In the genomic region with DNA sequence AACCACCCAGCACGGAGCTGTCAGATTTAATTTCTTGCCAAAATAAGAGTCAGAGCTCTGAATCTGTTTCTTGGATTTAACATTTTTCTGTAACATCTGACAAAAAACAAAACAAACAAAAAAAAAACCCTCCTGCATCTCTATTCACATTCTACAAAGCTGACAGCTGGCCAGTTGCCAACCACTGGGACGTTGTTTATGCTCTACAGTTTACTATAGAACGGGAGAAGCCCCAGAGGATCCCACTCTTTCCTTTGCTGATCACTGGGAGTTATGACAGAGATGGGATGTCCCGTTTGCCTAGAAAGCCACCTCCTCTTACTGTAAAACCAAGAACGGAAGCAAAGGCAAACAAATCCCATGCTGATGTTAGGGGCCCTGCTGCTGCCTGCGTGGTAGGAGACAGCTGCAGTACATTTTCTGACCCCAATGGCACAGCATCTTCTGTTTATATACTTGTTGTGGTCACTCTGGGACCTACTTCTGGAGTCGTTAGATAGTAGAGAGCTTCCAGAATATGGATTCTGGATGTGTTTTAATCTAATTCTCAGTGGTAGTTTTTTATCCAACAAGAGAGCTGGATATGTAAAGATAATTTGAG, we compare ENCODE assay signal across 14 mouse cellular contexts.
A peak's percentile ranks its signal among the peaks of the same experiment; 100 is the strongest.
DNase-seq lines count a peak whose midpoint lies in the region; ATAC-seq and TF ChIP-seq lines count a peak whose summit lies in the region.
"Had no signal": no experiment of that assay in that cellular context is flagged by ENCODE, and none has a peak within 500 bp of the region (broad histone marks: within the 10 kb centered on the region; RNA-seq: fewer than 3 reads in every experiment).

No protein-coding gene starts in this region.

- H3K27ac ChIP-seq in lung, embryonic 16.5 days (ENCODE audit: low read length) = peak overlapping the region; percentile 53
- peak overlapping the region; percentile 39; the same call in 1 of the 2 replicates for H3K27ac ChIP-seq in stomach, embryonic 14.5 days (ENCODE audit: low read length)
- H3K27ac ChIP-seq: neural tube, embryonic 15.5 days had no signal

- no peak for TF ChIP-seq POLR2A in lung, adult 2 months (IDR thresholded peaks at IDR 0.05; ENCODE audit: borderline replicate concordance, extremely low read depth, low read depth, low read length)

- 15% methylated on average over 7 of the region's 7 CpGs for WGBS in lung, embryonic 16.5 days
- WGBS in lung, adult 2 months = 29% methylated on average over 7 of the region's 7 CpGs
- 14% methylated on average over 7 of the region's 7 CpGs for WGBS in stomach, embryonic 14.5 days

- H3K36me3 ChIP-seq in lung, embryonic 16.5 days (ENCODE audit: control insufficient read depth, insufficient read depth, low read length) = no peaks in the 10 kb centered on the region
- H3K36me3 ChIP-seq in stomach, embryonic 14.5 days (ENCODE audit: control insufficient read depth, insufficient read depth, low read length) = no peaks in the 10 kb centered on the region
- H3K36me3 ChIP-seq: G1E; neural tube, embryonic 15.5 days had no signal

- H3K4me1 ChIP-seq in lung, embryonic 16.5 days (replicated peaks; ENCODE audit: control insufficient read depth, insufficient read depth, low read length) = peaks cover 9% of the 10 kb centered on the region
- H3K4me1 ChIP-seq in lung, adult 2 months (ENCODE audit: control insufficient read depth, insufficient read depth, low read length) = peaks cover 6% of the 10 kb centered on the region; the same call in 1 of the 2 replicates
- peaks cover 8% of the 10 kb centered on the region; the same call in 1 of the 2 replicates for H3K4me1 ChIP-seq in stomach, embryonic 14.5 days (ENCODE audit: control insufficient read depth, insufficient read depth, low read length)

- no peaks in the 10 kb centered on the region for H3K27me3 ChIP-seq in lung, embryonic 16.5 days (ENCODE audit: control insufficient read depth, insufficient read depth, low read depth, low read length)
- no peaks in the 10 kb centered on the region for H3K27me3 ChIP-seq in stomach, embryonic 14.5 days (ENCODE audit: control insufficient read depth, insufficient read depth, low read length)
- H3K27me3 ChIP-seq: neural tube, embryonic 15.5 days had no signal

- H3K4me2 ChIP-seq in lung, embryonic 16.5 days (ENCODE audit: low read depth, low read length) = no peak overlapping the region
- no peak overlapping the region for H3K4me2 ChIP-seq in stomach, embryonic 14.5 days (replicated peaks; ENCODE audit: low read depth, low read length)
- H3K4me2 ChIP-seq: neural tube, embryonic 15.5 days had no signal

- ATAC-seq in lung, embryonic 16.5 days (ENCODE audit: low read depth) = peak; percentile 93
- ATAC-seq in stomach, embryonic 14.5 days (ENCODE audit: insufficient number of reproducible peaks, insufficient read depth, low FRiP score, low read depth) = peak; percentile 67; the same call in 1 of the 2 replicates

- H3K4me3 ChIP-seq in lung, embryonic 16.5 days (ENCODE audit: low read length) = no peak overlapping the region
- no peak overlapping the region for H3K4me3 ChIP-seq in lung, adult 2 months (replicated peaks; ENCODE audit: extremely low read depth, low read depth, low read length)
- no peak overlapping the region for H3K4me3 ChIP-seq in stomach, embryonic 14.5 days (ENCODE audit: low read depth, low read length)
- H3K4me3 ChIP-seq: neural tube, embryonic 15.5 days had no signal

- peak; percentile 17 for DNase-seq in adrenal gland, postnatal 10 days
- no peak for DNase-seq in adrenal gland, postnatal 14 days
- peak; percentile 52 for DNase-seq in heart, postnatal 4 days
- no peak for DNase-seq in heart, adult 11 months
- no peak for DNase-seq in lung, adult 2 months
- DNase-seq in embryo, embryonic 10 days (ENCODE audit: low spot score) = no peak
- DNase-seq: adrenal gland, adult 8-10 months; cerebellum, adult 9-11 months; heart, adult 18-20 months; thymus, postnatal 4 days had no signal

- peaks cover 2% of the 10 kb centered on the region; the same call in 1 of the 2 replicates for H3K9me3 ChIP-seq in lung, embryonic 16.5 days (ENCODE audit: control insufficient read depth, low read length)
- no peaks in the 10 kb centered on the region for H3K9me3 ChIP-seq in stomach, embryonic 14.5 days (ENCODE audit: control insufficient read depth, low read depth, low read length)
- H3K9me3 ChIP-seq: G1E; neural tube, embryonic 15.5 days had no signal

- no peak overlapping the region for H3K9ac ChIP-seq in lung, embryonic 16.5 days (ENCODE audit: low read length)
- no peak overlapping the region for H3K9ac ChIP-seq in stomach, embryonic 14.5 days (replicated peaks; ENCODE audit: low read depth, low read length)
- H3K9ac ChIP-seq: neural tube, embryonic 15.5 days had no signal

- TF ChIP-seq CTCF in lung, adult 2 months (IDR thresholded peaks at IDR 0.05; ENCODE audit: insufficient read depth, low read length) = no peak

Comparison
In these comparisons a context has a peak if more than half of its experiments do, and no peak if none do; other contexts are left out.
1. DNase-seq: peak in adrenal gland, postnatal 10 days (single experiment) and heart, postnatal 4 days (single experiment); none in adrenal gland, postnatal 14 days (single experiment), heart, adult 11 months (single experiment), lung, adult 2 months (single experiment) and embryo, embryonic 10 days (single experiment).